Mouse (Mus musculus) G1E (cell line): ENCODE measurements around the gene Tmem161a.

Source experiments
- CTCF ChIP-seq: IDR thresholded peaks from 2 replicates; pipeline ENCODE4 v1.5.1; 2012; ENCODE audit warnings: low read depth, low read length, inconsistent platforms, mixed read lengths
- GATA1 ChIP-seq: IDR thresholded peaks from 2 replicates; pipeline ENCODE4 v1.6.1; 2012; ENCODE audit warnings: borderline replicate concordance, low read length, inconsistent platforms, mixed read lengths
- GATA2 ChIP-seq: IDR thresholded peaks from 2 replicates; pipeline ENCODE4 v1.6.1; 2012; ENCODE audit warnings: low read depth, low read length, inconsistent platforms, borderline replicate concordance
- POLR2AphosphoS5 ChIP-seq: IDR thresholded peaks from 2 replicates; pipeline ENCODE4 v1.6.1; 2012; ENCODE audit warnings: low read depth, low read length, inconsistent platforms; ENCODE audit not compliant: insufficient replicate concordance
- TAL1 ChIP-seq: conservative IDR thresholded peaks from 2 replicates; pipeline ENCODE4 v1.6.1; 2012; ENCODE audit warnings: low read depth, low read length, inconsistent platforms, mixed read lengths

GRCm38 (mm10) chr8:70200098-70200681, 28.0 kb downstream of the Tmem161a start:
- TF ChIP-seq CTCF = no peak
- TF ChIP-seq TAL1 = no peak
- no peak for TF ChIP-seq GATA1
- TF ChIP-seq POLR2AphosphoS5 = no peak
- no peak for TF ChIP-seq GATA2
